Mouse (Mus musculus) left cerebral cortex, postnatal 14 days (tissue): ENCODE results near the gene Dst. TPM values are rescaled to one million over a fixed set of nuclear protein-coding genes. Genes with fewer than 3 reads are reported as not detected.

Experiments
- DNase-seq, 2 experiments: peaks; one replicate each; pipeline ENCODE4 v3.0.0; 2021 to 2022; ENCODE audit warnings: low spot score in 2 of 2, mixed read lengths in 1 of 2
- intact Hi-C: fragments of 180-260 bp; cut with DNase I; formaldehyde crosslinking; loops from one replicate; pipeline ENCODE4 v1.15.1; 2025
- total RNA-seq, 2 experiments: library from RNA; stranded (reverse); gene quantifications; 2 replicates each; pipeline ENCODE4 v1.2.3; 2021

The Dst gene
- total RNA-seq, 2 experiments from 2014 or later, result 240 to 256 TPM

GRCm38 (mm10) chr1:33965824-33966223 is 57.8 kb downstream of the Dst start:
- no peak for DNase-seq
- intact Hi-C loops, result loop anchor here (2.0 to 10.0 kb wide), 4 partner anchors 59 to 291 kb away; partner anchors contain the start of genes Bend6 and Dst

DNA sequence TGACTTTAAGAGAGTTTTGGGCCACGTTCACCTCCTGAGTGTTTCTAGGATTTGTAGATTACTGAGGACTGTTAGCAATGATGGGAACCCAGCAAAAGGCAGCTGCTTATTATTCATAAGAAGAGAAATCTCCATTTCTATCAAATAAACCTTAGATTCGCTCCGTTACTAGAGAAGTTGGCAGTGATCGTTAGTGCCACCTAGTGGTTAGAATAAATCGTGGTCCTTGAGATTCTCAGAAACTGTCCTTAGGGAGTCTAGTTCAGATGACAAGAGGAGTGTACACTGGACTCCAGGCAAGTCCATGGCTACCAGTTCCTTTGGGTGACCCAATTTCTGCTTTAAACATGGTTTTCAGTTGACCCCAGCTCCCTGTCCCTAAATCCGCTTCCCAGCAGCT is 58.3 kb downstream of the Dst start:
- peak; percentile 65 to 67 for DNase-seq
- intact Hi-C loops, result loop anchor here (2.0 to 10.0 kb wide), 3 partner anchors 59 to 232 kb away; partner anchors contain the start of genes Bend6 and Dst

DNA sequence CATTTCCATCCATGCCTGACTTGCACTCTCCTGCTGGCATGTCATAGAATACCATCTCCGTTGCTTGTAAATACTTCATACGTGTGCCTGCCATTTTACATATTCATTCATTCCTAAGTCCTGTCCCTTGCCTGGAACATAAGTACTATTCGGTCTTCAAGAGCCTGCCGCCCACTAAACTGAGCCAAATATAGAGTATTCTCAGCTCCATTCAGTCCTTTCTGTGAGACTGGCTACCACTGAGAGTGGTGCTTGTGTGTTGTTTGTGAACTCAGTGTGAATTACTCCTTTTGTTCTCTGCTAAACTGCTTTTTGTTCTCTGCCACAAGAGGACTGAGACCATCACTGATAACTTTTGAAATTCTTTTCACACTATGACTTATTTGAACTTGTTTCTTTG is 59.2 kb downstream of the Dst start:
- no peak for DNase-seq
- intact Hi-C loops, result loop anchor here (2.0 to 10.0 kb wide), 3 partner anchors 60 to 232 kb away; partner anchors contain the start of genes Bend6 and Dst

DNA sequence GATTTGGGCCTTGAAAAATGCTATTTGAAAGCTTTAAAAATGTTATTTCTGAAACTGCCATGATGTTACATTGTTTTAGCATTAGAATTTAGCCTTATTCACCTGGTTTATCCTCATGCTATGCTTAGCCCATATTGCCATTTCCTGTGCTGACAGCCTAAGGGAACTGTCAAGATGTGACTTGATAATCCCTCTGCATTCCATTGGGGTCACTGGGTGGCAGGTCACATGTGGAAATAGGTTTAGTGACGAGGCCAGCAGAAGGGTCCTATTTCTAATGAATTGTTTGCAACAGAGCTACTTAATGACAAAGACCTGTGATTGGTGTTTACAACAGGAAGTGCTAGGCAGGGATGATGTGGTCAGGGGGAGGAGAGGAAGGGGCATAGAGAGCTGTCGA is 61.9 kb downstream of the Dst start:
- DNase-seq, result no peak
- intact Hi-C loops, result loop anchor here (5.0 to 10.0 kb wide), 2 partner anchors 63 to 235 kb away; partner anchors contain the start of genes Bend6 and Dst

GRCm38 (mm10) chr1:33974401-33974800 is 66.4 kb downstream of the Dst start:
- intact Hi-C loops, result no loop called here
- DNase-seq, result no peak

GRCm38 (mm10) chr1:33975333-33975732 is 67.3 kb downstream of the Dst start:
- DNase-seq, result no peak
- intact Hi-C loops, result no loop called here

GRCm38 (mm10) chr1:33977832-33978231 is 69.8 kb downstream of the Dst start:
- DNase-seq, result no peak
- intact Hi-C loops, result no loop called here

- no peak for DNase-seq
- intact Hi-C loops, result no loop called here
Measured at GRCm38 (mm10) chr1:33980420-33980819, 72.4 kb downstream of the Dst start.

- intact Hi-C loops, result no loop called here
- DNase-seq, result no peak
Measured at GRCm38 (mm10) chr1:33989643-33990042, 81.6 kb downstream of the Dst start.

DNA sequence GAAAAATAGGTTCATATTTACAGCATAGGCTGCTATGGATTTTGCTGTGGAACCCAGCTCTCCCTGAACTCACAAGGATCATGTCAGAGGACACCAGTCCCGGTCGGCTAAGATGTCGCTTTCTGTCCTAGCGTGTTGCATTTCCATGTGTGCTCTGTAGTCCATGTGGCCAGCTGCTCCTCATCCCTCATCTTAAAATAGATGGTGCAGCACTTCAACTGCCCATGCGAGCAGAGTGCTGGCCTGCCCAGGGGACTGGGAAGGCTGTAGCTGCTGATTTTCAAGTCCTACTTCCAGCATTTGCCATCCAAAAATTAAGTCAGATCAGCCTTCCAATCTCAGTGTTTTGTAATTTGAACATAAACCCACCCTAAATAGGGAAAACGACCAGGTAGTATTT is 83.0 kb downstream of the Dst start:
- DNase-seq, result no peak
- intact Hi-C loops, result no loop called here

DNA sequence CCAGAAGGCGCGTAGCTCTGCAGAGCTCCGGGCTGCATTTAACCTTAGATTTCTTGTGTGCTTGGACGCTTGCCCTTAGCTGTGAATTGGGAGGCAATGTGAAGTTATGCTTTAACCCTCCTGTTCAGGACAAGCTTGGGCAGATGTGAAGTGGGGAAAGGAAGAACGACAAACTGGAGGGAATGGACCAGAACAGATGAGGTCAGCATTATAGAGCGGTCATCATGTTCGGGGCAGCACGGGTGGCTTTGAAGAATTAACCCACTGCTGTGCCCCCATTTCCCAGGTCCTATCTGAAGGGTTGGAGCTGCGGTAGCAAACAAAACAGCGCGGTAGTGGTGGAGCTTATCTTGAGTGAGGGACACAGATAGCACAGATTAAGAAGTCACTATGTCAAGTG is 84.8 kb downstream of the Dst start:
- DNase-seq, result no peak
- intact Hi-C loops, result no loop called here

DNA sequence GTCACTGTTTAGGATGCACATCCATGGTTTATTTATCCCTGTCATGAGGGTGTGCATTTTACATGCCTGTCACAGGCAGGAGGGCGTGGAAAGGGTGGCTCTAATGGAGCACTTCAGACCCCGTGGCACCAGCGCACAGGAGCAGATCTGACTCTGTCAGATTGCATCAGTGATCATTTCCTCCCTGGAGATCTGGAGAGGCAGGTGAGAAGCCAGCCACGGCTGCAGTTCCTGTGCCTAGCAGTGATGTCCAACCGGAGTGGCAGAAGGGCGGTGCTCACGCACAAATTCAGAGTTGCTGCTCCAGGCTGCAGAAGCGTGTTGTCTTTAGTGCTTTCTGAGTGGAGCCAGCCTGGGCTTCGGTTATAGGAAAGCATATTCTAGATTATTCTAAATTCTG is 86.2 kb downstream of the Dst start:
- intact Hi-C loops, result no loop called here
- DNase-seq, result no peak

DNA sequence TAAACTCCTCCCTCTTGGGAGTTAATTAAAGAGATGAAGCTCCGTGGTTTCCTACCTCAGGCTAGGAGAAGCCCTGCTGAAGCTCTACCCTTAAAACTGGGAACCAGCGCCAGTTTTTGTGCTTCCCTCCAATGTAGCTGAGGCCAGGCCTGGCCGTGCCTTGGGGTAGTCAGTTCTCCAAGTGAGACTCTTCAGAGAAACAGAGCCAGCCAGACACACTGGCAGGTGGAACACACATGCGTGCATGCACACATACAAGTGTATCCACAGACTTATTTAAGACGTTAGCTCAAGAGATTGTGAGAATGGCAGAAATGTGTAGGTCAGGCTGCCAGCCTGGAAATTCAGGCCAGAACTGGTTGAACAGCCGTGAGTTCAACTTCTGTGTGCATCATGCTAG is 87.4 kb downstream of the Dst start:
- intact Hi-C loops, result no loop called here
- DNase-seq, result no peak

GRCm38 (mm10) chr1:33996105-33996887 is 88.3 kb downstream of the Dst start:
- intact Hi-C loops, result no loop called here
- DNase-seq, result no peak

DNA sequence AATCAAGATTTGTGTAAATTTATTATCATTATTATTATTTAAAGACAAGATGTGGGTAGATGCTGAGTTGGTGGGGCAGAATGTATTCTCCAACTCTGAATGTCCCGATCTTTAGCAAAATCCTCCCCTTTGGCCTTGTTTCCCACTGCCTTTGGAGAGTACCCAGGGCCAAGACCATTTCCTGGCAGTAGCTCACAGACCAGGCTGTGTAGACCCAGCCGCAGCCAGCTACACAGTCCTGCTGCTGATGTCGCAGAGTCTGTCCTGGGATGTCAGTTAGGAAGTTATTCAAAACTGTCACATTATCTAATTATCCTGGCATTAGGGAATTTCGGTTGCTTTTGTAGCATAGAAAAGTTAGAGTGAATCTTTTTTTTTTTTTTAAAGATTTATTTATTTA is 94.3 kb downstream of the Dst start:
- intact Hi-C loops, result loop anchor here (10.0 kb wide), 1 partner anchor 92 kb away; no protein-coding TSS in a partner anchor
- DNase-seq, result no peak

DNA sequence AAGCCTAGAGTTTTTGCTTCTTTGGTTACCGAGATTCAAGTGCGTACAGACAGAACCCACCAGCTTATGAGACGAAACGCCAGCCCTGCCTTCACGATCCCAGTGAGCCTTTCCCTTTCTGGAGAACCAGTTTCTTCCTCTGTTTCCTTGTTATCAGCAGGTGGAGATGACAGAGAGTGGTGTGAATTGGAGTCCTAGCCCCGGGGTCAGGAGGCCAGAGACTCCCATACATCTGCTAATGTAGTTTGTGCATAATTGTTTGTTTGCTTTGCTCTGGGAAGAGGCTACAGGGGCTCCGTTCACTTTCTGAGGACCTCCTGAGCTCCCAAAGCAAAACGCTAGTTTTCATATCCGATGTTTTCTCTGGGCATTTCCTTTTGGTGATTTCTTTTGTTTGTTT is 94.9 kb downstream of the Dst start:
- DNase-seq, result no peak
- intact Hi-C loops, result loop anchor here (10.0 kb wide), 1 partner anchor 92 kb away; no protein-coding TSS in a partner anchor

- intact Hi-C loops, result loop anchor here (5.0 to 10.0 kb wide), 3 partner anchors 62 to 162 kb away; no protein-coding TSS in a partner anchor
- DNase-seq, result no peak
Measured at GRCm38 (mm10) chr1:34005238-34005725, 97.3 kb downstream of the Dst start.

DNA sequence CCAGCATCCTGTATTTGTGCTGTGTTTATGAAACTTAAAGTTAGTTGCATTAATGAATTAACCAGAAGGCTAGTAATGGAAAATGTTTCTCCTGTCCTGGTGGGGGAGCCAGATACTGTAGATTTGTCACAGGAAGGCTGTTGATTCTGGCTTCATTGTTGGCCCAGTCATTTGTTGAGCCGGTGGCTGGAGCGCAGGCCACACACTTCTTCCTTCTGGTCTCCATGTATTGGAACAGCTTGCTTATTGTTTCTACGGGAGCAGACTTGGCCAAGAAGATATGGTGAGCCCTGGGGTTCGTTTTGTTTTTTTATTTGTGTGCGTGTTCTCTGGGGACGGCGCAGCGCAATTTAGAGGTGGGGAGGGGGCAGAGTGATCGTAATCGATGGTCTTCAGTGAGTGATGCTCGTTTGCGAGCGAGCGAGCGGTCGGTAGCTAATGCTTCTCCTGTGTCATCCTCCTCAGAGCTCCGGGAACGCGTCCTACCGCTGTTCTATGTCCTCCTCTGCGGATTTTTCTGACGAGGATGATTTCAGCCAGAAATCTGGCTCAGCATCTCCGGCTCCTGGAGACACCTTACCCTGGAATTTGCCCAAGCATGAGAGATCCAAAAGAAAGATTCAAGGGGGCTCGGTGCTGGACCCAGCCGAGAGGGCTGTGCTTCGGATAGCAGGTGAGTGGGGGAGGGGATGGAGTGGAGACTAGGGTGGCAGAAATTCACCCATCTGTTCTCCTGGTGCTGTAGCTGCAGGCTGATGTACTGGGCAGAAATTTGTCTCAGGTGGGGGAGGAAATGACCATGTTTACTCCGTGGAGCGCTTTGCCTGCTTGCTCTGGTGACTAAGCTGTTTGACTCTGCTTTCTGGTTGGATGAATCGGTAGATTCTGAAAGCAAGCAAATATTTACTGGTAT is 98.0 kb downstream of the Dst start:
- DNase-seq, result peak; percentile 73 to 74
- intact Hi-C loops, result loop anchor here (5.0 to 10.0 kb wide), 3 partner anchors 61 to 161 kb away; no protein-coding TSS in a partner anchor

DNA sequence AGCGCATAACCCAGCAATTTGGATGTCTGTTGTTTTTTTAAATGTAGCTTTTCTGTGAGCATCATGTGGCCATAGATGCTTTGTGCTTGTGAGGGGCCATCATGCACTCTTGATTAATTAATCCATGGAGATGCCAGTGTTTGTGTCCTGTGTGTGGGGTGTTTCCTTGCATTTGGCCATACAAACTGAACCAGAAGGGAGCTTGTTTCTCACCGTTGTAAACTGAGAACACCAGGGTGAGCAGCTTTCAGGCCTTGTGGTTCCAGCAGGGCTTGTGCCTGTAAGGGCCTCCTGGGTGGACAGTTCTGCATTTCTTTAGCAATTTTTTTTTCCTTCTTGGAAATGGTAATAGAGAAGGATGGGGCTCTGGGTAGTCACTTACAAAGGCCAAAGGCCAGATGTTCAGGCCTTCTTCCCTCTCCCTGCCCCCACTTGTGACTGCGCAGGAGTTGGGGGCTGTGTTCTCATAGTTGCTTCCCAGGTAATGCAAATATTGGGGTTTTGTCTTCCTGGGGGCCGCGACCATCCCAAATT is 98.9 kb downstream of the Dst start:
- DNase-seq, result no peak
- intact Hi-C loops, result loop anchor here (5.0 to 10.0 kb wide), 3 partner anchors 60 to 160 kb away; no protein-coding TSS in a partner anchor
